Mouse (Mus musculus): ENCODE measurements around the gene Tcf7l2. TPM values are rescaled to one million over a fixed set of nuclear protein-coding genes. Genes with fewer than 3 reads are reported as not detected.

Gene Tcf7l2
- total RNA-seq, 2 experiments from 2014 or later = 12.1 to 13.4 TPM

GRCm38 (mm10) chr19:55931642-55932041, 190.0 kb downstream of the Tcf7l2 start:
- no peak for DNase-seq (ENCODE audit: extremely low spot score in 1 of 2, low spot score in 1 of 2)

GRCm38 (mm10) chr19:55933947-55934729, 192.5 kb downstream of the Tcf7l2 start:
- DNase-seq (ENCODE audit: extremely low spot score in 1 of 2, low spot score in 1 of 2) = no peak

- DNase-seq (ENCODE audit: extremely low spot score in 1 of 2, low spot score in 1 of 2) = no peak
Measured at GRCm38 (mm10) chr19:55934730-55935003, 193.0 kb downstream of the Tcf7l2 start.

- DNase-seq (ENCODE audit: extremely low spot score in 1 of 2, low spot score in 1 of 2) = no peak
Measured at GRCm38 (mm10) chr19:55937026-55937425, 195.4 kb downstream of the Tcf7l2 start.

GRCm38 (mm10) chr19:55938254-55939046, 196.8 kb downstream of the Tcf7l2 start:
- no peak for DNase-seq (ENCODE audit: extremely low spot score in 1 of 2, low spot score in 1 of 2)

GRCm38 (mm10) chr19:55939090-55939489, 197.5 kb downstream of the Tcf7l2 start:
- DNase-seq (ENCODE audit: extremely low spot score in 1 of 2, low spot score in 1 of 2) = no peak

- DNase-seq (ENCODE audit: extremely low spot score in 1 of 2, low spot score in 1 of 2) = no peak
Measured at GRCm38 (mm10) chr19:55939719-55940118, 198.1 kb downstream of the Tcf7l2 start.

- peak; percentile 22 for DNase-seq (ENCODE audit: extremely low spot score in 1 of 2, low spot score in 1 of 2)
Measured at GRCm38 (mm10) chr19:55940538-55941252, 199.1 kb downstream of the Tcf7l2 start.

GRCm38 (mm10) chr19:55941253-55942125, 199.9 kb downstream of the Tcf7l2 start:
- DNase-seq (ENCODE audit: extremely low spot score in 1 of 2, low spot score in 1 of 2) = no peak

GRCm38 (mm10) chr19:55951397-55951796, 209.8 kb downstream of the Tcf7l2 start:
- peak in 1 of 2 experiments; percentile 31 for DNase-seq (ENCODE audit: extremely low spot score in 1 of 2, low spot score in 1 of 2)

- DNase-seq (ENCODE audit: extremely low spot score in 1 of 2, low spot score in 1 of 2) = peak; percentile 25 to 45
Measured at GRCm38 (mm10) chr19:55953207-55953606, 211.6 kb downstream of the Tcf7l2 start.

- no peak for DNase-seq (ENCODE audit: extremely low spot score in 1 of 2, low spot score in 1 of 2)
Measured at GRCm38 (mm10) chr19:55955126-55955525, 213.5 kb downstream of the Tcf7l2 start.

GRCm38 (mm10) chr19:55956745-55957144, 215.1 kb downstream of the Tcf7l2 start:
- no peak for DNase-seq (ENCODE audit: extremely low spot score in 1 of 2, low spot score in 1 of 2)

GRCm38 (mm10) chr19:55964421-55964820, 222.8 kb downstream of the Tcf7l2 start:
- no peak for DNase-seq (ENCODE audit: extremely low spot score in 1 of 2, low spot score in 1 of 2)

- no peak for DNase-seq (ENCODE audit: extremely low spot score in 1 of 2, low spot score in 1 of 2)
Measured at GRCm38 (mm10) chr19:55966066-55966465, 224.4 kb downstream of the Tcf7l2 start.

- DNase-seq (ENCODE audit: extremely low spot score in 1 of 2, low spot score in 1 of 2) = no peak
Measured at GRCm38 (mm10) chr19:55969929-55970531, 228.4 kb downstream of the Tcf7l2 start.

GRCm38 (mm10) chr19:55976073-55976472, 234.5 kb downstream of the Tcf7l2 start:
- no peak for DNase-seq (ENCODE audit: extremely low spot score in 1 of 2, low spot score in 1 of 2)
